Mouse (Mus musculus): ENCODE measurements at regions not wholly inside any gene's neighbourhood (a gene's known extent, or its start where the extent isn't known, plus 50 kb on each side); places are given as distances from the start of the nearest gene placed in this dataset.

DNA sequence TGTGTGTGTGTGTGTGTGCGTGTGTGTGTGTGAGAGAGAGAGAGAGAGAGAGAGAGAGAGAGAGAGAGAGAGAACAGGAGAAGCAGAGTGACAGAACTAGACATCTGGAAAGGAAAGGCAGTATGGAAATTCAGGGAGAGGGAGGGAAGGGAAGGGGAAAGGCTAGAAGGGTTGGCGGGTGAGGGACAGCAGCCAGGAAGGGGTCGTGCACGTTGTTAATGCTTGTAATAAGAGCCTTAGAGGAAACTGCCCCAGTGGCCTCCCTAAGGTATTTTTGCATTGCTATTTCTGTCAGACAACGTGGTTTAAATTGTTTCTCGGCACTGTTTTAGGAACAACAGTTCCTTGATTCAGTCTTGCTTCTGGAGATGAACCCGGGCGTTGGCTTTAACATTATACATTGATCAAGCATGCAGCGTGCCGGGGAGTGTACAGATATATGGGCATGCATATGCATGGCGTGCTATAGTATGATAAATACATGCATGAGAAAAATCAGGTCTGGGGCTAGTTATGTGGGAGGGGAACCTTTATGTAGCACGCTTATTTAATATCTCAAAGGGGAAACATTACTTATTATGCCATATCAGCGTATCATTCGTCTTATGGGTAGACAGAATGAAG, 52.6 kb upstream of the Ptgfrn start:
- DNase-seq (ENCODE audit: low spot score): peak; percentile 30

DNA sequence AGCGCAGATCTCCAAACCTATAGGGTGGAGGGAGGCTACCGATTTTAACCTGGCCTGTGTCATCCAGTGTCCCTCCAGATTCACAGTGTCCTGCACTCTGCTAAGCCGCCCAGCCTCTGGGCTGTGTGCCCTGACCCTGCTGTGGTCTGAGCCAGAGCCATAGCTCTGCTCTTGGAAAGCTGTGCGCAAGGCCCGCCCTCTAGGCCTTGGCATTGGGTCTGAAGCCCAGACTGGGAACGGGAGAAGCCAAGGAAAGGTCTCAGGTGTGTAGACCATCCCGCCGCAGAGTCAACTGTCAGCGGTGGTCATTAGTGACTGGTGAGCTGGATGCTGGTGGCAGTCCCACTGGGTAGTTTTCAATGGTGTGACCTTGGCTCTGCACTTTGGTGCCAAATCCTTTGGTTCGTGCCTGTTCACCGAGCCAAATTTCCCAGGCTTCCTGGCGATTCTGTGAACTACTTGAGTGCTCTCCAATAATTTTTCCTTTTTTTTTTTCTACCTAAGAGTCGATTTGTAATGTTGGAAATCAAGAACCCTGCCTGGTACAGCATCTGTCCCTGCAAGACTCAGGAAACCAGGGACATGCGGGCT, 52.0 kb upstream of the Ptgfrn start:
- DNase-seq (ENCODE audit: low spot score): no peak

- peak; percentile 64 for DNase-seq (ENCODE audit: low spot score)
Observed at GRCm38 (mm10) chr3:101161421-101161940, 51.4 kb upstream of the Ptgfrn start.

All from retina, embryonic 14.5 days (tissue).